21 mouse cellular contexts compared by ENCODE assay signal in the genomic region with DNA sequence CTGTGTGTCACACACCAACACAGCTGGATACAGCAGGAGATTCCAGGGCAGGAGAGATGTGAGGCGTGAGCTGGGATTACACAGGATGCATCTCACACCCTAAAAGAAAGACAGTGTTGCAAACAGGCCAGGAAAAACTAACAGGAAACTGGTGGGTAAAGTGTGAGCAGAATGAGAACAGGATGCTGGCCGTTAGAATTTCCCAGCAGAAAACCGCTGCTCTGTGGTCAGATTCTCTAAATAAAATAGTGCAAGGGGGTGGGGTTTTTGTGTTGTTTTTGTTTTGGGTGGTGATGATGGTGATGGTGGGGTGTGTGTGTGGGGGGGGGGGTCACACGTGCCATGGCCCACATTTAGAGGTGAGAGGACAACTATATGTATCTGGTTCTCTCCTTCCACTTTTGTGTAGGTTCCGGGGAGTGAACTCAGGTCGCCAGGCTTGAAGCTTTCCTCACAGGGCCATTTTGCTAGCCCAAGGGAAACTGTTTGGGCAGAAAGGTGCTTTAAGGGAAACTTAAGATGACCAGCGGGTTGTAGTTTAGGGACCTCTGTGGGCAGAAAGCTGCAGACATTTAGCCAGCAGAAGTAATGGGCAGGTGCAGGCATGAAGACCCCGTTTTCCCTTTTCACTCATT. TPM values are rescaled to one million over a fixed set of nuclear protein-coding genes. Genes with fewer than 3 reads are reported as not detected.
DNase-seq lines count a peak whose midpoint lies in the region; ATAC-seq lines count a peak whose summit lies in the region.
"Had no signal": no experiment of that assay in that cellular context is flagged by ENCODE, and none has a peak within 500 bp of the region (broad histone marks: within the 10 kb centered on the region; RNA-seq: fewer than 3 reads in every experiment).

No protein-coding gene starts in this region.

- no peak overlapping the region for H3K4me3 ChIP-seq in forebrain, embryonic 11.5 days (ENCODE audit: low read depth, low read length)
- H3K4me3 ChIP-seq: forebrain, embryonic 15.5 days; limb, embryonic 10.5 days; myocyte; stomach, embryonic 15.5 days had no signal

- peak; percentile 29 for ATAC-seq in common myeloid progenitor, adult 5-6 weeks (replicated peaks; ENCODE audit: low read depth, poor library complexity, severe bottlenecking)
- no peak for ATAC-seq in forebrain, embryonic 11.5 days (replicated peaks; ENCODE audit: low FRiP score)
- ATAC-seq: forebrain, embryonic 15.5 days; hindbrain, postnatal 0 days had no signal

- H3K9me3 ChIP-seq in forebrain, embryonic 11.5 days (ENCODE audit: control insufficient read depth, low read length): no peaks in the 10 kb centered on the region
- H3K9me3 ChIP-seq: forebrain, embryonic 15.5 days; limb, embryonic 10.5 days; stomach, embryonic 15.5 days had no signal

- peak; percentile 70 for DNase-seq in heart, adult 11 months
- no peak for DNase-seq in heart, postnatal 10 days
- DNase-seq in CD4-positive helper T cell, adult 2 months (ENCODE audit: low read depth, low spot score): peak; percentile 82
- peak; percentile 74 to 87 for DNase-seq in natural killer cell, adult 2 months (ENCODE audit: low spot score in 2 of 2)
- no peak for DNase-seq in cerebellum, adult 9-11 months
- no peak for DNase-seq in forebrain, embryonic 11.5 days (ENCODE audit: low spot score)
- DNase-seq in gastrocnemius, adult 18-20 months (ENCODE audit: low spot score): no peak
- DNase-seq: gastrocnemius, postnatal 36 days; right cerebral cortex, postnatal 14 days had no signal

- H3K4me2 ChIP-seq in forebrain, embryonic 11.5 days (ENCODE audit: low read depth, low read length, severe bottlenecking): no peak overlapping the region
- H3K4me2 ChIP-seq: forebrain, embryonic 15.5 days; stomach, embryonic 15.5 days had no signal

- H3K27ac ChIP-seq in forebrain, embryonic 11.5 days (ENCODE audit: low read depth, low read length): no peak overlapping the region
- H3K27ac ChIP-seq: forebrain, embryonic 15.5 days; hindbrain, postnatal 0 days; limb, embryonic 10.5 days; stomach, embryonic 15.5 days had no signal

- H3K9ac ChIP-seq in forebrain, embryonic 11.5 days (ENCODE audit: low read length): no peak overlapping the region
- H3K9ac ChIP-seq: forebrain, embryonic 15.5 days; stomach, embryonic 15.5 days had no signal

- H3K27me3 ChIP-seq in forebrain, embryonic 11.5 days (ENCODE audit: control insufficient read depth, insufficient read depth, low read length): no peaks in the 10 kb centered on the region
- H3K27me3 ChIP-seq: forebrain, embryonic 15.5 days; stomach, embryonic 15.5 days had no signal

- H3K36me3 ChIP-seq in forebrain, embryonic 11.5 days (ENCODE audit: control insufficient read depth, insufficient read depth, low read length): no peaks in the 10 kb centered on the region
- H3K36me3 ChIP-seq: forebrain, embryonic 15.5 days; limb, embryonic 10.5 days; stomach, embryonic 15.5 days had no signal

- no peaks in the 10 kb centered on the region for H3K4me1 ChIP-seq in forebrain, embryonic 11.5 days (replicated peaks; ENCODE audit: control insufficient read depth, insufficient read depth, low read length)

- intact Hi-C loops in heart, postnatal 10 days (cut with DNase I): no loop called here

- 78% methylated on average over 8 of the region's 8 CpGs for WGBS in forebrain, embryonic 11.5 days

RNA-seq across cellular contexts. Expression of gene Klrb1c, which starts 7.4 kb away (rescaled TPM):
- not detected for total RNA-seq in heart, postnatal 10 days (2021)
- 0.44 and 0.59 TPM in 2 replicates for total RNA-seq in common myeloid progenitor, adult 5-6 weeks (2017)
- polyA plus RNA-seq in forebrain, embryonic 11.5 days (2014; fragmentation: Nextera tagmentation; extraction: Ambion mirVana): not detected in 2 replicates
- total RNA-seq in gastrocnemius, adult 18-20 months (2021): not detected
- total RNA-seq: gastrocnemius, postnatal 36 days; MEL had no signal
- polyA plus RNA-seq: forebrain, embryonic 15.5 days; heart, embryonic 14.5 days; limb, embryonic 10.5 days; myocyte had no signal

RNA-seq across cellular contexts. Expression of gene Gm44511, which starts 29.7 kb away (rescaled TPM):
- not detected for total RNA-seq in heart, postnatal 10 days (2021)
- total RNA-seq in common myeloid progenitor, adult 5-6 weeks (2017): 1.5 and 2.0 TPM in 2 replicates
- polyA plus RNA-seq in forebrain, embryonic 11.5 days (2014; fragmentation: Nextera tagmentation; extraction: Ambion mirVana): not detected in 2 replicates
- total RNA-seq in gastrocnemius, adult 18-20 months (2021): not detected
- total RNA-seq: gastrocnemius, postnatal 36 days; hindbrain, postnatal 0 days; layer of hippocampus, postnatal 10 days; MEL had no signal
- polyA plus RNA-seq: brain, embryonic 14.5 days; forebrain, embryonic 15.5 days; heart, embryonic 14.5 days; hindbrain, postnatal 0 days; kidney, embryonic 16.5 days; limb, embryonic 10.5 days; liver, embryonic 16.5 days; myocyte; stomach, embryonic 15.5 days had no signal

RNA-seq across cellular contexts. Expression of gene Klrb1b, which starts 29.7 kb away (rescaled TPM):
- total RNA-seq in heart, postnatal 10 days (2021): not detected
- not detected in 2 replicates for total RNA-seq in common myeloid progenitor, adult 5-6 weeks (2017)
- polyA plus RNA-seq in forebrain, embryonic 11.5 days (2014; fragmentation: Nextera tagmentation; extraction: Ambion mirVana): not detected in 2 replicates
- not detected for total RNA-seq in gastrocnemius, adult 18-20 months (2021)
- total RNA-seq: gastrocnemius, postnatal 36 days; hindbrain, postnatal 0 days; layer of hippocampus, postnatal 10 days; MEL had no signal
- polyA plus RNA-seq: brain, embryonic 14.5 days; forebrain, embryonic 15.5 days; heart, embryonic 14.5 days; hindbrain, postnatal 0 days; limb, embryonic 10.5 days; myocyte had no signal

Comparison
In these comparisons a context has a peak if more than half of its experiments do, and no peak if none do; other contexts are left out.
1. DNase-seq: peak in heart, adult 11 months (single experiment), CD4-positive helper T cell, adult 2 months (single experiment) and natural killer cell, adult 2 months (2 of 2); none in heart, postnatal 10 days (0 of 2), cerebellum, adult 9-11 months (single experiment), forebrain, embryonic 11.5 days (single experiment) and gastrocnemius, adult 18-20 months (single experiment).